In the genomic region with DNA sequence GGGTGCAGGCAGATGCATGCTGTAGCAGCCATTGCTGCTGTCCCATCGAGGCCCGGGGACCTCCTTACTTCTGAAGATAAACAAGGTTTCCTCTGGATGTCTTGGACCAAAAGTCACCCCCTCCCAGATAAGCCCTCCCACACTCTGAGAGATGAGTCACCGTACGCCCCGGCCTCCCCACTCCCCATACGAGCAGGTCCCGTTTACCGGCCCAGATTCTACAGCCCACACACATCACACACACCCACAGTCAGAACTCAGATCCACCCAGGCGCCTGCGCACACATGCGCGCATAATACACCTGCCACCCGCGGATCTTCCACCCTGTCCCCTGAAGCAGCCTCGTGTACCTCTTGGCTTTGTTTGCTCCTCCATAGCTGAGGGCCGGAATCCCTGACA, we compare ENCODE assay signal across 21 mouse cellular contexts. TPM values are rescaled to one million over a fixed set of nuclear protein-coding genes. Genes with fewer than 3 reads are reported as not detected.
A peak's percentile ranks its signal among the peaks of the same experiment; 100 is the strongest.
DNase-seq lines count a peak whose midpoint lies in the region; ATAC-seq and TF ChIP-seq lines count a peak whose summit lies in the region.
"Had no signal": no experiment of that assay in that cellular context is flagged by ENCODE, and none has a peak within 500 bp of the region (broad histone marks: within the 10 kb centered on the region; RNA-seq: fewer than 3 reads in every experiment).

No protein-coding gene starts in this region.

- H3K27me3 ChIP-seq in hindbrain, postnatal 0 days (ENCODE audit: insufficient read depth, low read length), result peaks cover 5% of the 10 kb centered on the region

- no peak overlapping the region for H3K27ac ChIP-seq in hindbrain, postnatal 0 days
- H3K27ac ChIP-seq: hindbrain, embryonic 13.5 days; midbrain, embryonic 10.5 days; neural tube, embryonic 13.5 days had no signal

- ATAC-seq in frontal cortex, adult (ENCODE audit: low TSS enrichment), result peak; percentile 64
- ATAC-seq in hindbrain, postnatal 0 days, result no peak
- ATAC-seq: forebrain, embryonic 16.5 days; intestine, embryonic 16.5 days had no signal

- H3K9me3 ChIP-seq in hindbrain, postnatal 0 days (ENCODE audit: low read length), result no peaks in the 10 kb centered on the region
- H3K9me3 ChIP-seq: hindbrain, embryonic 13.5 days; midbrain, embryonic 10.5 days; neural tube, embryonic 13.5 days had no signal

- no peak overlapping the region for H3K9ac ChIP-seq in hindbrain, postnatal 0 days (replicated peaks; ENCODE audit: low read length)
- H3K9ac ChIP-seq: hindbrain, embryonic 13.5 days; neural tube, embryonic 13.5 days had no signal

- H3K36me3 ChIP-seq in hindbrain, postnatal 0 days (ENCODE audit: insufficient read depth, low read length), result no peaks in the 10 kb centered on the region
- H3K36me3 ChIP-seq: midbrain, embryonic 10.5 days had no signal

- WGBS in hindbrain, postnatal 0 days, result 91% methylated on average over 16 of the region's 16 CpGs

- no peak overlapping the region for H3K4me3 ChIP-seq in hindbrain, postnatal 0 days (ENCODE audit: low read length)
- H3K4me3 ChIP-seq: erythroblast, embryonic 14.5 days; hindbrain, embryonic 13.5 days; midbrain, embryonic 10.5 days; neural tube, embryonic 13.5 days had no signal

- no peak for TF ChIP-seq CTCF in hindbrain, postnatal 0 days (IDR thresholded peaks at IDR 0.05; ENCODE audit: low read depth)

- peak; percentile 59 for DNase-seq in layer of hippocampus, adult 11-12 months (ENCODE audit: low spot score)
- no peak for DNase-seq in layer of hippocampus, adult 9-10 months (ENCODE audit: low spot score)
- peak; percentile 65 to 66 for DNase-seq in layer of hippocampus, postnatal 36 days
- peak; percentile 45 for DNase-seq in right cerebral cortex, postnatal 14 days
- DNase-seq in hindbrain, postnatal 0 days (ENCODE audit: low spot score), result no peak
- DNase-seq in adrenal gland, postnatal 14 days, result no peak
- no peak for DNase-seq in Muller cell, postnatal 12 days (ENCODE audit: inconsistent ontology term)
- DNase-seq: adrenal gland, adult 2 months; cerebellum, adult 11-12 months; gastrocnemius, postnatal 14 days; lung, adult 18-20 months; lung, postnatal 36 days; thymus, postnatal 25 days had no signal

- H3K4me1 ChIP-seq in hindbrain, postnatal 0 days (ENCODE audit: insufficient read depth, low read length), result peaks cover 8% of the 10 kb centered on the region

- H3K4me2 ChIP-seq in hindbrain, postnatal 0 days (ENCODE audit: low read depth, low read length), result no peak overlapping the region
- H3K4me2 ChIP-seq: neural tube, embryonic 13.5 days had no signal

RNA-seq across cellular contexts. Expression of gene Jph3, which starts 4.8 kb away (rescaled TPM):
- 100 to 1,000 TPM; 310 to 313 TPM for total RNA-seq in layer of hippocampus, postnatal 36 days (2021)
- total RNA-seq in hindbrain, postnatal 0 days (2014; rRNA removed), result 66.0 and 75.2 TPM in 2 replicates
- polyA plus RNA-seq in hindbrain, postnatal 0 days (2015; fragmentation: Nextera tagmentation; extraction: Ambion mirVana), result 98.3 and 102 TPM in 2 replicates
- total RNA-seq in adrenal gland, postnatal 14 days (2021), result 2.1 and 2.7 TPM in 2 replicates
- total RNA-seq: liver, adult 2 months had no signal
- polyA plus RNA-seq: erythroblast, embryonic 14.5 days; liver, adult 2 months had no signal

Comparison
In these comparisons a context has a peak if more than half of its experiments do, and no peak if none do; other contexts are left out.
1. DNase-seq: peak in layer of hippocampus, adult 11-12 months (single experiment), layer of hippocampus, postnatal 36 days (2 of 2) and right cerebral cortex, postnatal 14 days (single experiment); none in layer of hippocampus, adult 9-10 months (single experiment), hindbrain, postnatal 0 days (single experiment), adrenal gland, postnatal 14 days (single experiment) and Muller cell, postnatal 12 days (single experiment).
2. RNA of gene Jph3, which starts 4.8 kb away (total RNA-seq): 310 to 313 TPM in layer of hippocampus, postnatal 36 days and 66.0 to 75.2 TPM in hindbrain, postnatal 0 days; 2.1 to 2.7 TPM in adrenal gland, postnatal 14 days; every median in the first group is over 10 times any median in the second.